Mouse (Mus musculus): ENCODE results near the gene Wfdc12.

DNA sequence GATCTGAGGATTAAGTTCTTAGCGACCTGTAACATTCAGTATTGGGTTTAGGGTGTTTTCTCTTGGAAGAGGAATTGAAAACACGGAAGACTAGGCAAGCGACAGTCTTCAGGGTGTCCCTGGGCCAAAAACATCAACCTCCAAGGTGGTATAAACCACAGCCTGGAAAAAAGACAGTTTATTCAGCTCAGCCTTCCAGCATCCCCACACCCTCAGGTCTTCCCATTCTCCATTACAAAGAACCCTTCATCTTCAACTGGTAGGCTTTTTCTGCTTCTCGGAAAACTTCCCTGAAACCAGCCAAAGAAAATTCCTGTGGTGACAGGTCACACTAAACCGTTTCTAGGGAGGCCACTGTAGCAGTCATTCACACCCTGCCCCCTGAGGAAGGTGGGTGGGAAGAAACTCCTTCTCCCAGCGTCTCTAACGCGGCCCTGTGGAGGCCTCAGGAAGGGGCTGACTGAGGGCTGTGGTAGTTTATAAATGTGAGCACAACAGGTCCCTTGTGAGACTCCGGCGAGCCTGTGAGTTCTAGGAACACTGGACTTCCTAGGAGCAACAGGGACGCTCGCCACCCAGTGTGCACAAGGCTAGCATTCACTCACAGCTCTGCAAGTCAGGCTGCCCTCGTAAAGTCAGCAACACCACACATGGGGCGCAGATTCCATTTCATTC lies 40.2 kb downstream of the Wfdc12 start:
- TF ChIP-seq CTCF (IDR thresholded peaks at IDR 0.05) (no peak), EP300 (IDR thresholded peaks at IDR 0.05) (no peak)
